Mouse (Mus musculus) splenic B cell, adult 2 months (primary cell): ENCODE data around the gene Prpf40b.

Experiments used
- DNase-seq: peaks from one replicate; pipeline ENCODE4 v3.0.0-alpha.2; 2011; ENCODE audit warnings: low read depth, low spot score
- H3K27me3 ChIP-seq: 2 replicates; pipeline ENCODE4 v1.6.1; 2012; ENCODE audit warnings: mild to moderate bottlenecking, low read length, moderate library complexity, mixed read lengths; ENCODE audit not compliant: control insufficient read depth, poor library complexity, insufficient read depth, severe bottlenecking
- H3K36me3 ChIP-seq: 2 replicates; pipeline ENCODE4 v1.6.1; 2012; ENCODE audit warnings: mild to moderate bottlenecking, low read length, moderate library complexity, mixed read lengths; ENCODE audit not compliant: control insufficient read depth, poor library complexity, insufficient read depth, severe bottlenecking

Gene Prpf40b

DNA sequence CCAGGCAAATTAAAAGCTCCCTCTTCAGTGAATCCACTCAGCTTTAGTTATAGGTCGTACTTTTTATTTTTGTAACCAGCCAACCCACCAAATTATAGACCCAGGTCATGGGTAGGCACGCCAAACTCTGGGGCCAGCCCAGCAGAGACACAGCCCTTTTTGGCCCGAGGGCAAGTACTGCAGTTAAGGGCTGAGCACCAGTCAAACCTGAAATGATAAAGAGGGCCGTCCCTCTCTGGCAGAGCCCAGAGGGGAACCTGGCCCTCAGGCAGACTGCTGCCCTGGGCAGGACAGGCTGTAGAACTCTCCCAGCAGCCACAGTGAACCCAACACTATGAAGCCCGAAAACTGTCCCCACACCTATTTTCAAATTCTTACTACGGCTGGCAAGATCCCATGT lies 61.6 kb downstream of the Prpf40b start:
- H3K27me3 ChIP-seq = no peaks in the 10 kb centered on the region
- no peaks in the 10 kb centered on the region for H3K36me3 ChIP-seq
- no peak for DNase-seq

DNA sequence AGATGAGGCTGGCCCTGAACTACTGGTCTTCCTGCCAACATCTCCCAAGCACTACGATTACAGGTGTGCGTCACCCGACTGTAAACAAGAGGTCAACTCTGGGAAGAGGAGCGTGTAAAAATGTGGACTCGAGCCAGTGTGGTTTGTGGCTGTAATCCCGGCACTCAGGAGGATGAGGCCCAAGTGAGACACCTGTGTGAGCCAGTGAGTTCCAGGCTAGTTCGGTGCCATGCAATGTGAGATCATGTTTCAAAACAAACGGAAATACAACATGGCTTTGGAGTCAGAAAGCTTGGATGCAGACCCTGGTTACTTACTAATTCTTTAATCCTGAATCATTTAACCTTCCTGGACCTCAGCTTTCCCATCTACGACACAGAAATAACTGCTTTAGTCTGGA lies 64.1 kb downstream of the Prpf40b start:
- no peaks in the 10 kb centered on the region for H3K36me3 ChIP-seq
- H3K27me3 ChIP-seq = no peaks in the 10 kb centered on the region
- no peak for DNase-seq

DNA sequence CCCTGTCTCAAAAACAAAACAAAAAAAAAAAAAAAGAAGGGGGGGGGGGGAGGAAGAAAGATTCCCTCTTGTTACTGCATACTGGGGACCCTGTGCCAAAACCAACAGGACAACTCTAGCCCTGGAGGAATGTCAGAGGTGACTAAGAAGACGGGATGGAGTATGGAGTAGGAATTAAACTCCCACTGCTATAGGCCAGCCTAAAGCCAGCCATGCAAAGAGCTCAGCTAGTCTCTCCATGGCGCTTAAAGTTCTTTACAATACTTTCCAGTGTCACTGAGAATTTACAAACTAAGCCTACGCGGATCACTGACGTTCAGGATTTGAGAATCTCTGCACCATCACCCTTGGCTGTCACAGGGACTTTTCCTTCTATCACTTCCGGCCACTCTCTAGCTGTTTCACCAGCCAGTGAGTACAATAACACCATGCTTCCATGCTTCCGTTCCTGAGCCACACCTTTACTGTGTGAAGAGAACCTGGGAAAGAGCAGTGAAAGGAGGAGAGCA lies 69.2 kb downstream of the Prpf40b start:
- Histone ChIP-seq H3K27me3 (no peaks in the 10 kb centered on the region), H3K36me3 (no peaks in the 10 kb centered on the region)
- DNase-seq = peak; percentile 32

DNA sequence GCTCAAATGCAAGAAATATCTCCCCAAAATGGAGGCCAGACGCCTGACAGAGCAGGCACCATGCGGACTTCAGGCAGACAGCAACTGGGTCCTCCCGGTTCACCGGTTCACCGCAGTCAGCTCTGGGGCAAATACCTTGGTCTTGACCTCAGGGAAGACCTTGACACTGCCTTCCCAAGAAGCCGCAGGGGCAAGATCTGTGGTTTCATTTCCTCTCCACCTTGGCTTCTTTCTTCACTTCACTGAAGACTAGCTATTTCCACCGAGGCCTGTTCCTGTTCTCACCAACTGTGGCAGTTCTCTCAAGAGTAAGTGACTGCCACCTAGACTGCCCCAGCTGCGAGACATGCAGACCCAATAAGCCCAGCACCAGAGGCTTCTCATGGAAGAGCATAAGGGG lies 70.0 kb downstream of the Prpf40b start:
- Histone ChIP-seq H3K27me3 (no peaks in the 10 kb centered on the region), H3K36me3 (no peaks in the 10 kb centered on the region)
- DNase-seq = peak; percentile 89
